Mouse (Mus musculus) hindlimb bud, embryonic 11.5 days (tissue): ENCODE results near the gene Dock10.

Source experiments
- DNase-seq: peaks from one replicate; pipeline ENCODE4 v3.0.0-alpha.2; 2012; ENCODE audit warnings: low read depth, low spot score; ENCODE audit errors: extremely low spot score

The Dock10 gene

DNA sequence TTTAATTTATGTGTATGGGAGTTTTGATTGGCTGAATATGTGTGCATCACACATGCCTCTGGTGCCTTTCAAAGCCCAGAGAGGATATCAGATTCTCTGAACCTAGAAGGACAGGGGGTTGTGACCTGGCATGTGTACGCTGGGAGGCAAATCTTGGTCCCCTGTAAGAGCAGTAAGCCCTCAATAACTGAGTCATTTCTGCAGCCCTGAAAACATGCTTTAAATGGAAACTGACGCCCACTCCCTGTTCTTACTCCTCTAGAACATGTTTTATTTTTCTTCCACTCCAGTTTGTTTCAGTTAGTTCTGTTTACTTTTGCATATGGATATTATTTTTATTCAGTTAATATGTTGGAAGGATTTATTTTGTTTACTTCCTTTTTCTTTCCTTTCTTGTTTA lies 139.2 kb downstream of the Dock10 start:
- no peak for DNase-seq

DNA sequence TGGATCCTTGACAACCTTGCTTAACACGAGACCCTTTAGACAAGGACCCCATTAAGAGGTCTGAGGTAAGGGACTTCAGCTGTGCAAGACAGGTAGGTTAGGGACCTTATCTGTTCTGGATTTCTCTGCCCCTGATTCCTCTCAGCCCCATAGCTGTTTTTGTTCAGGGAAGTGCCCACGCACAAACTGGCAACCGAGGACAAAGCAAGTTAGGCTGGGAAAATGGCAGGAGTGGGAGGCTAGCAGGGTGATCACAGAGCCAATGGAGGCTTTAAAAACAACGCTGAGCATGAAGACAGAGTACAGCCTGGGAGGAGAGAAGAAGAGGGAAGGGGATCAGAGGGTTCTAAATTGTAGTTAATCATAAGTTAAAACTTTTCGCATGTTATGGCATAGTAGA lies 141.7 kb downstream of the Dock10 start:
- DNase-seq, result no peak

DNA sequence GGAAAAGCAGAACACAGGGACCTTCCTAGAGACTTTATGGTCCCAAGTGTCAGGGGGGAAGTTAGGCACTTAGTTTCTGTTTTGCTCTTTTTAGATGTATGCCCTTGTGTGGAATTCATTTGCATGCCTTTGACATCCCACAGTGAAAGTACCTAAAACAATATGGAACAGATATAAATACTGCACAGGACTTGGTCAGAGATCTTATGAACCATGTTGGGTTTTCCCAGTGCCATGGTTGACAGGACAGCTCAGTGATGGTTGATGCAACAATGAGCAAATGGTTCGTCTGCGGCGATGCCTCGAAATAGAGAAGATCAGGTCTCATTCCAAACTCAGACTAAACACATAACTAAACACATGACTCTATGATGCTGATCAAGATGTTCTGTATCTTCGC lies 143.6 kb downstream of the Dock10 start:
- no peak for DNase-seq

DNA sequence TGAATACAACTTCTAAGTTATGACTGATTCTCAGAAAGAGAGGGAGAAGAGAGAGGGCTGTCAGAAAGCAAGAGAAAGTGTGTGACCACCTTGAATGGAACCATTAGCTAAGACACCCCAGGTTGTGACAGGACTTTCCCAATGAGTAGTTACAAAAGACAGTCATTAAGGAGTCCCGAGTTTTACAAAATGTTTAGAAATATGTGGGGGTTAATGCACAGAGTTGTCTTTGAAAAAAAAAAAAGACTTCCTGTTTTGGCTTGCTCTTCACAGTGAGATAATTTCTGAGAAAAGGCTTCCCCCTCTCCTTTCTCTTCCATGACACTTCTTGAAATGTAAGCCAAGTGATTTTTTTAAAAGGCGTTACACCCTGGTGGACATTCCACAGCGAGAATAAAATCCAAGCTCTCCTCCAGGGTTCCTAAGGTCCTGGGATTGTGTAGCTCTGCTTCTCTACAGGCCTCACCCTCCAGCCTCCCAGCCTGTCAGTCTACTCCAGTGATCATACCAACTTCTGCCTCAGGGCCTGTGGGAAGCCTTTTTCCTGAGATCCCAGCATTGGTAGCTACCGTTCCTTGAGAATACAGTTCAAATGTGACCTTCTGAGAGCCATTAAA lies 144.8 kb downstream of the Dock10 start:
- no peak for DNase-seq

DNA sequence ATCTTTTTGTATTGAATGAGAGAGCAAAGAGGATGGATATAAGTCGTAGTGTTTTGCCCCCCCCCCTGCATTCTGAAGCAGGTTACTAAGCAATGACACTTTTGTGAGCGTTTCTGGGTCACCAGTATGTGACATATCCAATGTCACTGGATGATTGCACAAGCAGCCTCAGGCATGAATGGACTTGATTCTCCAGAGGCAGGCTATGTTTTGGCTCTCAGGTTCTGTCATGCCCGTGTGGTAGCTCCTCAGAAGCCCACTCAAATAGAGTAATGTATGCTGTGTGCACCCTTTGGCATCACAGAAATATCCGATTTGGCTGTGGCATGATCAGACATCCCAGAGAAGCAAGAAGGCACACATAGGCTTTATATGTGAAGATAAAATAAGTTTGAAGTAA lies 150.8 kb downstream of the Dock10 start:
- no peak for DNase-seq

DNA sequence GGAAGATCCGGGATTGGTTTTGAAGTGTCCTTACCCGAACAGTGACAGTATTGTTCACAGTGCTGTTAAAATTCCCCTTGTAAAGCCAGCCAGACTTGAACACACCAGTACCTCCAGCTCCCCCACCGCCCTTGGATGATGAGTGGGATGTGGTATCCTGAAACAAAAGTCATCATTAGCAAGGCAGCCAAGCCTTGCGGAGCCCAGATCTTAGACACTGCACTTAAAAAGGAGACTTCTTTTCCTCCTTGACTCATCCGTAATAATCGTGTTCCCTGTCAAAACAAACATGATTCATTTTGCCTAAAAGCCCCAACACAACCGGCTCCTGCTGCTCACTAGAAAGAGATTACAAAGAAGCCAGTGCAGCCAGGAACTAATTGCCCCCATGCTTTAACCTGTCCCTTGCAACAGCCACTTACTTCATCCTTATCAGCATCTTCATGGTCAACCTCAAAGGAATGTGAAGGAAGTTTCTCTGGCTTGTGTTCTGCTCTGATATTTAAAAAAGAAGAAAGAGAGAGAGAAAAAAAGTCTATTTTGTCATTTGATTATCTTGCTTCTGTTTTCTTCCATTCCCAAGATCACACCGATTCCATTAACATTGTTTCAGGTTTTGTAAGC lies 152.1 kb downstream of the Dock10 start:
- no peak for DNase-seq

DNA sequence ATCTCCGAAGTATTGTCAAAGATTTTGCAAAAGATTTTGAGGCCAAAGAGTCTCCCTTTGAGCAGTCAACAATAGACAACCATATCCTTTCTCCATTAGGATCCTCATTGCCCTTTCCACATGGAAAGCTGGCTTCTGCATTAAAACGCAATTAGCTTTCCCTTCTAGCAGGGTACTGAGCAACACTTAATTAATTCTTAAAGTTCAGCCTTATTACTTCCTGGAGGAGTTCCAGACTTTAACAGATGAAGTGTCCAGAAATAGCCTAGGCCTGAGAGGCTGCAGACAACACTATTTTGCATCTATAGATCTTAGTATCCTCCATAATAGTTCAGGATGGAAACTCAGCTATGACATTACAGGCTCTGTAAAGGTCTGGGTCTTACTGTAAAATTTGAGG lies 154.0 kb downstream of the Dock10 start:
- no peak for DNase-seq

DNA sequence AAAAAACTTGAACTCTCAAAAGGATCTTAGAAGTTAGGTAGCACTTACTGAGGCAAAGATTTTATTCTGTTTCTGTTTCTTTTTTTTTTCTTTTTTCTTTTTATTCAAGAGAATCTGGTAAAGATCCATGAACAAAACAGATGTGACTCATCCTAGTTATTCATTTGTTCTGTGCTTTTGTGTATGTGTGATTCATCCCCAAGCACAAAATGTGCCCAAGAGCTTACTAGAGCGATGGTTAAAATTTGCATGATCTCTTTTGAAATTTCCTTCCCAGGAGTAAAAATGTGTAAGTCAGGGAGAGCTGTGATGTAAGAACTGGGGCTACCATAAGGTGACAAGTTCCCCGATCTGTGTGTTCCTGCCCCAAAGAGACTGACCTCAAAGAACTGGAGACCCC lies 155.2 kb downstream of the Dock10 start:
- no peak for DNase-seq

DNA sequence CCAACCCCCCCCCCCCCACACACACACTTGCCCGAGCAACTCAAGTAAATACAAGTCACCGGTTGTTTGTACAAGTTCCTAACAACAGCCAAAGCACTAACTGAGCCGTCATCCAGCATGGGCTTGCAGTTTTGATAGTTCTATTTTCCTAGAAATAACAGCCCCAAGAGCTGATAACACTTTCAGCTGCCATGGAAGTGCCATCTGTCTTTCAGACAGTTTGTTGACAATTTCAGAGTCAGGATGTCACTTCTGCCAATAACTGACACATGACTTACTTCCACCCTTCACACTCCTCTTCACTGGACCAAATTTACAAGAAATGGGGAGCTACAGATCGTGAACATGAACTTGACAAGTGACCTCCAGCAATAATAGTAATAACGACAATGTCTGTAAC lies 175.0 kb downstream of the Dock10 start:
- DNase-seq, result no peak

DNA sequence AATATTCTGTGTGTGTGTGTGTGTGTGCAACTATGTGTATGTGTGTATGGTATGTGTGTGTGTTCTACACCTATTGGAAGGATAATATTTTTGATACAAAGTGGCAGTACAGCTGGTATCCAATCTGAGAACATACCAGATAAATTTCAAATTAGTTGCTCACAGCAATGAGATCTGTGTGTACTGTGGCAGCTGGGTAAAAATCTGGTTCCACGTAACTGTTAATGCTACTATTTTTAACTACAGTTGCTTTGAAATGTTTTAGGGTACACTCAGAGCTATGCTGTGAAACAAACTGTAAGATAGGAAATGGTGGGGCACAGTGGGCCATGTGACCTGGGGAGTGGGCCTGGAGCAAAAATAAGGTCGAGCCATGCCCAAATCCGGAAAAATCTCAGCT lies 176.1 kb downstream of the Dock10 start:
- no peak for DNase-seq

DNA sequence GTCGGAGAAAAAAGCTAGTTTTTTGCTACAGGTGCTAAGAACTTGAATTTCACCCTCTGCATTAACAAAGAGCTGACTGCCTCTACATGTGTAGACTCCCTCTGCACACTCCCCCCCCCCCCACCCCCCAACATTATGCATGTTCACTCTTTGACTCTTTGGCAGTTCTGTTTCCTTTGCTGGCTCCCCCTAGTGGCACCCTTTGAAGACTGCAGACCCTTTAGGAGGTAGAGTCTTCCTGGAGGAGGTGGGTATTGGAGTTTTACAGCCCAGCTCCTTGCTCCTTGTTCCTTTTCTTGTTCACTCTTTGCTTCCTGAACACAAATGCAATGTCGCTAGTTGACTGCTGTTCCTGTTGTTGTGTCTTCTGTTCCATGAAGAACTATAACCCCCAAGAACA lies 181.4 kb downstream of the Dock10 start:
- DNase-seq, result no peak

DNA sequence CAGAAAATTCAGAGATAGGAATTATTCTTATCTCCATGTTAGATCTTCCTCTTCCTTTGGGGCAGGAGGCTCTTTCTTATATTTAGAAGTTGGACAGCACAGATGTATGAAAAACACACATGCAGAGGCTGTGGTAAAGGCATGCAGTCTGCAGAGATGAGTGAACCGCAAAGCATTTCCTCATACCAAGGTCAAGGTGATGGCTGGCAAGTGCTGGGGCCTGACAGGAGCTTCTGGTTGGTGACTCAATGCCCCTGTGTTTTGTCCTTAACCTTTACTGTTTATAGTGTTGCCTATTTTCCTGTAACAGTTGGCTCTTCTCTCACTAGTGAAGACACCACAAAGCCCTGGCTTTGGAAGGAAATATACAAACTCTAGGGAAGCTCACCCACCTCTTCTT lies 201.9 kb downstream of the Dock10 start:
- DNase-seq, result no peak

DNA sequence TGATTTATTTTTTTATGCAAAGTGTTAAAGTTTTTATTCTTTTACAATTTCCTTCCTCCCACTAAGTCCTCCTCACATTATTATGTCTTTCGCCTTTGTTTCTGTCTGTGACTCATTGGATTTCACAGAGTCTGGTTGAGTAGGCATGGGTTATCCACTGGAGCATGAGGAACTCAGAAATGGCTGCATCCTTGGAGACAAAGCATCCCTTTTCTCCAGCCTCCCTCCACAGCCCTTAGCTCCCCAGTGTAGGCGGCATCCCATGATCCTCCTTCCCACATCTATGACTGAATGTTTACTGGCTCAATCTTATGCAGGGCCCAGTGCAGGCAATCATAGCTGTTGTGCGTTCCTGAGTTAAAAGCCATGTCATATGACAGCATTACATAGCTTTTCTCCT lies 216.8 kb downstream of the Dock10 start:
- no peak for DNase-seq

DNA sequence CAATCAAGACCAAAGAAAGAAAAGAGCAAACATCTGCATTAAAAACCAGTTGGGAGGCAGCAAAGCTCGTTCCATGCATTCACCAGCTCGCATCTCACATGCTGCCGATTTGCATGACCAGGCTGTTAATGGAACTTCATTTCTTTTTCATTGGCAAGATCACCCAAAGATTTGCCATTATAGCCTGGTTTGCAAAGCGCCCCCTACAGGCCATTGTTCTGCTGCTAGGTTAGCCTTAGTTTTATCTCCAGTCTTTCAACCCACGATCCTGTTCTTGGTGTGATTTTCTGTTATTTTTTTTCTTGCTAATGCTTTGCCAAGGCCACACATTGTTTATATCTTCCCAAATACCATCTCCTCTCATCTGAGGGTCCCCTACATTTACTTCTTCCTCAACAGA lies 236.1 kb downstream of the Dock10 start:
- no peak for DNase-seq

DNA sequence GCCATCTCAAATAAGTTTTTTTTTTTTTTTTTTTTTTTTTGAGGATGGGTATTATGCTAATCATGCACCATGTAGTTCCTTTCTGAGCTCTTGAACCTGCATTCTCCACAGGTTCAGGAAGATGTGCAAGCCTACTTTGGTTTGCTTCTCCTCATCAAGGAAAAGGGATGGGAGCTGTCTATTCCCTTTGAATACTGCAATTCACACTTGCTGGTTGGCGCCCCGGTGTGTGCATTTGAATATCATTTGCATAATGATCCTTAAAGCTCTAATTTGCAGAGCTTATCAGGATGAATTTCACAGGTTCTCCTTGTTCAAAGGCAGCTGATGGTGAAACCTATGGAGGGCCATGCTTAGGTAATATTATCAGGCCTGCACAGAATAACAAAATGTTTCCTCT lies 237.9 kb downstream of the Dock10 start:
- DNase-seq, result no peak

DNA sequence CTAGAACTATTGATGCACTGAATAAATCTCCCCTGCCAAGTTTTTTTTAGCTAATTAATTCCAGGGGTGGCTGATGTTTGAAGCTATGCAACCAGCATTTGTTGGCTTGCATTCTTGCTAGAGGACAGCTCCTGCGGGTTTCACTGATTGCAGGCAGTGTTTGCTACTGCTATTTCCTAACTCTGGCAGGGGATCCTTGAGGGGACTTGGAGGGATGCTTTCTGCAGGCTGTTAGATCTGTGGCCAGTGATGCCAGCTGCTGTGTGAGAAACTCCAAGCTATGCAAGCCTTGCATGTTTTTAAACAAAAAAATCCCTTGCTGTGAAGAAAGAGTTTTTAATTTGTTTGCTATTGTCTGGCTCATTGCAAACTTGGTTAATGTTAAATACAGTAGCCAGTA lies 238.4 kb downstream of the Dock10 start:
- DNase-seq, result no peak

DNA sequence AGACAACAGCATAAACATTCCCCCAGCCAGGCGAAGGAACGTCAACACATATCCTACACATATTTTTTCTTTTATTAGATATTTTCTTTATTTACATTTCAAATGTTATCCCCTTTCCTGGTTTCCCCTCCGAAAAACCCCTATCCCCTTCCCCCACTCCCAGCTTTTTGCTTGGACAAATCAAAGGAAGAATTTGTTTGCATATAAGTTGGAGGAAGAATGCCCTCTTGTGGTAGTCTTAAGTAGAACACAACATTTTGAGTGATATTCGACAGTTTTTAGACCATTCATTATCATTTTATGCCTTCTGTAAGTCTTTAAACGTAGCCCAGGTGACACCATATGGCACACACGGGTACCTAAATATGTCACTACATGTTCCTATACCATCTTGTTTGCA lies 242.5 kb downstream of the Dock10 start:
- peak; percentile 18 for DNase-seq

DNA sequence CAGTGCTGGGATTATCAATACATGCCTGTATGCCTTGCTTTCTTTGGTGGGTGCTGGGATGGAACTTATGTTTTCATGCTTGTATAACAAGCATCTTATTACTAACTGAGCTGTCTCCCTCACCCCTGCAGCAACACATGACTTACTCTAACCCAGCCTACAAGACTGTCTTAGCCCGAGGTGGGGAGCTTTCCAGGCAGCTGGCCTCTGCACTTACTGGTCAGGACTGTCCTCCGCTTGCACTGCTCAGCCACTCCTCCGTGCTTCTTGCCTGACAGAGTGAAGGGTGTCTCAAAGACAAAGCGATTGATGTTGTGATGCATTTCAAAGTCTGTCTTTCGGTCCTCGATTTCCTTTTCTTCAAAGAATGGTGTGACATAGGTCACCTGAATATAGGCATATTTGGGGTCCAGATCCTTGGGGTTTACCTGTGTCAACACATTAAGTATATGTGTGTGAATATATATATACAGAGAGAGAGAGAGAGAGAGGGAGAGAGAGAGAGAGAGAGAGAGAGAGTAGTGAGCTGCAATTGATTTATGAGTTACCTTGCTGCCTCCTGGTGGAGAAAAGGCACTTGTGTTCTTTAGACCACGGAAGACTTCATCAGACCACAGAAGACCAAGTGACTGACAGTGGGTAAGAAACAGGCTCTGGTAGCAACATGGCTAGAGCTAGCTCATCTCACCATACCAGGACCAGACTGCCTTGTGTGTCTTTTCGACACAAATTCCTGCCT lies 245.9 kb downstream of the Dock10 start:
- no peak for DNase-seq

DNA sequence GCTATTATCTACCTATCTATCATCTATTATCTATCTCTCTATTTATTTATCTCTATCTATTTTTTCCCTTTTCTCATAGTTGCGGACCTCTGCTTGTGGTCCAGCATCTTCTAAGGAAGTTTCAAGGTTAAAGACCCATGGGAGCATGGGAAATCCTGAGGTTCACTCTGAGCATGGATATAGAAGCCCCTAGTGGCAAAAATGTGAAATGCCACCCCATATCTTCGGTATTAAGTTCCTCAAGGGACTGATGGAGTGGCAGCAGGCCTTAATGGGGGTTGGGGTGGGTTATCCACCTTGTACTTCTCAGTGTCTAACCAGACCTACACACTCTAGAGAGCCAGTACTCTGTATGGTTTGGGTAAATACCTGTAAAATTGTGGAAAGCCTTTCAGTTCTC lies 253.6 kb downstream of the Dock10 start:
- no peak for DNase-seq

DNA sequence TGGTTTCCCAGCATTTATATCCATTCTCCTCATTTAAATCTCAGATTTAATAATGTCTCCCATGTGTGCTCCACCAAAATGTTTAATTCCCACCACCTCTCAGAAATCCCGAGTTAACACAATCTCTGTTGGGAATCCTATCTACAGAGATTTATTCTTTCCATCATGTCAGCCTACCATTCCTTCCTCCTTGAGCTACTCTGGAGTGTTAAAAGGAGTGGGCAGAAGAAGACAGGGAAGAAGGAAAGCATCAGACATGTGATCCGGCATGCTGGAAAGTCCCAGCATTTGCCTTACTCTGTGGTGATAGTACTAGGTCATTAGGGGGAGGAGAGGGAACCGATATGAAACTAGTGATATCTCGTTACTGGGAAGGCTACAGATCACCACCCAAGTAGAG lies 254.2 kb downstream of the Dock10 start:
- no peak for DNase-seq

DNA sequence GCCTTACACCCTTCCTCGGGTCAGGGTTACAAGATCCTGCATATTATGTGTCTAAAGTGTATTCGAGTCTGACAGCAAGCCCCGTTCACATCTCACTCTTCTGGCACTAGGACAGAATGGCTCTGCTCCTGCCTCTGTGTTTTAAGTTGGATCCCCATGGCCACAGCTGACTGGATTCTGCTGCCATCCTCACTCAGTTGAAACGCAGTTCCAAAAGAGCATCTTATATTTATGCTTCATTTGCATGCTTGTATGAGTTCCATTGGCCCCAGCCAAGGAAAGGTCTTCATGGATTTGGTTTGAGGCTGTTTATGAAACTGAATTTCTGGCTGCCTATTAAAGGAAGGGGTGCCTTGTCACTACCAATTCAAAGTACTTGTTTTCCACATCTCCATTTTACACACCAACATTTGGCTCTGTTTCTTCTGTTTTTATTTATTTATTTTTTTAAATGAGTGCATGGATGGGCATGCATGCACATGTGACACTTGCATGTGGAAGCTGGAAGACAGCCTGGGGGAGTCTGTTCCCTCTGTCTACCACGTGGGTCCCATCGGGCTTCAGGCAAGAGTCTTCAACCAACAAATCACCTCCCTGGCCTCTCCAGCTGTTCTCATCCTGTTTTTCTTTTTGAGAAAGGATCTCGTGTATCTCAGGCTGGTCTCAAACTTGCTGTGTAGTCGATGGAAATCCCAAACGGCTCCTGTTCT lies 255.7 kb downstream of the Dock10 start:
- no peak for DNase-seq

DNA sequence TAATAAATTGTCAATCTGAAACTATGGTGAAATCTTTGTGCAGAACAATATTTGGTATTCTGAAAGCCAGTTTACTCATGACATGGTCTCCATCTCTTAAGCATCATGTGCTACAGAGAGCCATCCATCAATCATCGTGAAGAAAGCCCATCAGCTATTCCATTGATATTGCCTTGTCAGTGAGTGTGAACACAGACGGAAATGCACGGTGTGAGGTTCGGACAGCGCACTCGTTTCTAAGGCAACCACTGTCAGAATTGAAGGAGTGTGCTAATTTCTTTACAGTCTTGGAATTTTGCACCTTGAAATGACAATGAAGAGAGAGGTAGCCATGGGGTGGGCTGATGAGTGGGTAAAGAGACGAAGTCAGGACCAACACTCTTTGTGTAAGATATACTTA lies 259.1 kb downstream of the Dock10 start:
- no peak for DNase-seq
